Mouse (Mus musculus): ENCODE measurements at regions not wholly inside any gene's neighbourhood (a gene's known extent, or its start where the extent isn't known, plus 50 kb on each side); places are given as distances from the start of the nearest gene placed in this dataset.

DNA sequence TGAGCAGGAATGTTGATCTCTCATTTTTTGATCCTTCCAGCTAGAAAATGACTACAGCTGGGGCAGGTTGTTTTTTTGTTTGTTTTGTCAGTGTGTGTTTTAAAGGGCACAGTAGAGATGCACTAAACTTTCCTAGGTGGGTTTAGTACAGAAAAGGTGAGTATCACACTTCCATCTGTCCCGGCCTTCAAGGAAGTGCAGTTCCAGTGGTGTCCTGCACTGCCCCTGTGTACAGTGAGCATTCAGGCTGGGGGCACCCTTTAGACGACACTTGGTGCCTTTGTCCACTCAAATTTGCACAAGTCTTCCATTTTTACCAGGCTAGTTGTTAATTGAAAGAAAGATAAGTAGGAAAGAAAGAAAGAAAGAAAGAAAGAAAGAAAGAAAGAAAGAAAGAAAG lies 218.8 kb upstream of the Trib2 start:
- Histone ChIP-seq H3K9me3 (ENCODE audit: control insufficient read depth, low read length) (no peaks in the 10 kb centered on the region), H3K27me3 (replicated peaks; ENCODE audit: control insufficient read depth, insufficient read depth, low read length) (no peaks in the 10 kb centered on the region), H3K4me2 (ENCODE audit: low read depth, low read length) (no peak overlapping the region), H3K36me3 (ENCODE audit: control insufficient read depth, insufficient read depth, low read length) (no peaks in the 10 kb centered on the region), H3K4me1 (ENCODE audit: control insufficient read depth, insufficient read depth, low read length) (no peaks in the 10 kb centered on the region), H3K27ac (replicated peaks; ENCODE audit: low read depth, low read length) (no peak overlapping the region), H3K4me3 (ENCODE audit: low read depth, low read length) (no peak overlapping the region), H3K9ac (ENCODE audit: low read depth, low read length) (no peak overlapping the region)
- WGBS, result 46% methylated on average over 2 of the region's 2 CpGs
- DNase-seq (ENCODE audit: low spot score) (no peak), ATAC-seq (ENCODE audit: low read depth) (no peak)

DNA sequence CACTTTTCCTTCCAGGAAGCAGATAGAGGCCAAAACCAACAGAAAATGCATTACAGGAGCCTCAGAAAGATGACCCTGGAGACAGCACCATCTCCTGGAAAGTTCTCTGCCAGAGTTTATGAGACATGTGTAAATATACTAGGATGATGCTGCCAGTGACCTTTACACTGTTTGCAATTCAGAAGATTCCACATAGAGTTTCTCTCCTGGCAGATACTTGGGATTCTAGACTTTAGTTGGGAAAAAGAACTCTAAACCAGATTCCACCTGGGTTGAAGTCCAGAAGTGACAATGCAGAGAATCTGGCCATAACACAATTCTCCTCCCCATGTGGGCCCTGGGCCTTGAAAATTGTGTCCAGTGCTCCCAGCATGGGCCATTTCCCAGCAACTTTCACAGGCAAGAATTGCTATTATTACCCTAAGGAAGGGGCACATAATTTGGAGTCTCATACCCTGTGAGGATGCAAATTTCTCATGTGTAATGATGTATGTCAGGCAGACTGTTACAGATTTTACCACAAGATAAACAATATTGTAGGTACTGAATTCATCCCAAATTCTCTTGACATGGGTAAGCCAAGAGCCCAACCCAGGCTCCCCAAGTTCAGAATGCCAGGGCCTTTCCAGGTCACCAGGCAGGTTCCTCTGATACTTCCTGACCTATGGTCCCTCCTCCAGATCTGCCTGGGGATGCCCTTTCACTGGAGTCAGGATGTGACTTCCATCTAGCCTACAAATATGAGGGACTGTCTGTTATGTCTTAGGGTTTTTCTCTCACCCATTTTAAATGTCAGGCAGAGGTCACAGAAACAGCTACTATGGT lies 218.2 kb upstream of the Trib2 start:
- no peak overlapping the region for H3K9ac ChIP-seq (ENCODE audit: low read depth, low read length)
- ATAC-seq (ENCODE audit: low read depth) (no peak), DNase-seq (ENCODE audit: low spot score) (peak; percentile 18)
- no peaks in the 10 kb centered on the region for H3K9me3 ChIP-seq (ENCODE audit: control insufficient read depth, low read length)
- no peaks in the 10 kb centered on the region for H3K4me1 ChIP-seq (ENCODE audit: control insufficient read depth, insufficient read depth, low read length)
- H3K27me3 ChIP-seq (replicated peaks; ENCODE audit: control insufficient read depth, insufficient read depth, low read length), result no peaks in the 10 kb centered on the region
- no peaks in the 10 kb centered on the region for H3K36me3 ChIP-seq (ENCODE audit: control insufficient read depth, insufficient read depth, low read length)
- no peak overlapping the region for H3K4me2 ChIP-seq (ENCODE audit: low read depth, low read length)
- H3K4me3 ChIP-seq (ENCODE audit: low read depth, low read length), result no peak overlapping the region
- H3K27ac ChIP-seq (replicated peaks; ENCODE audit: low read depth, low read length), result no peak overlapping the region

DNA sequence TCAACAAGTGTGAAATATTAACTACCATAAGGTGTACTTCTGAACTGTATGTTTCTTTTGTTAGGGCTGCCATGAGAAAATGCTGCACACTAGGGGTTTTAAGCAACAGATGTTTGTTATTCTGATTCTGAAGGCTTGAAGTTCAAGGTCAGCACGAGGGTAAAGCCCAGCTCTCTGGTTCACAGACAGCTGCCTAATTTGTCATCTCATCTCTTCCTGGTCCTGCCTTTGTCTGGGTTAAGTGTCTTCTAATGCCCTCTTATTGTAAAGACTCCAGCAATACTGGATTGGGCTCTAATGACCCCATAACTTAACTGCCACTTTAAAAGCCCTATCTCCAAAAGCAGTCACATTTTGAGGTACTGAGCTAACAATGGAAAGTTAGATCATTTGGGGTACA lies 209.9 kb upstream of the Trib2 start:
- H3K36me3 ChIP-seq (ENCODE audit: control insufficient read depth, insufficient read depth, low read length), result no peaks in the 10 kb centered on the region
- no peaks in the 10 kb centered on the region for H3K9me3 ChIP-seq (ENCODE audit: control insufficient read depth, low read length)
- ATAC-seq (ENCODE audit: low read depth) (no peak), DNase-seq (ENCODE audit: low spot score) (no peak)
- H3K4me3 ChIP-seq (ENCODE audit: low read depth, low read length), result no peak overlapping the region
- no peak overlapping the region for H3K9ac ChIP-seq (ENCODE audit: low read depth, low read length)
- no peaks in the 10 kb centered on the region for H3K27me3 ChIP-seq (replicated peaks; ENCODE audit: control insufficient read depth, insufficient read depth, low read length)
- no peak overlapping the region for H3K4me2 ChIP-seq (ENCODE audit: low read depth, low read length)
- H3K4me1 ChIP-seq (ENCODE audit: control insufficient read depth, insufficient read depth, low read length), result no peaks in the 10 kb centered on the region
- no peak overlapping the region for H3K27ac ChIP-seq (replicated peaks; ENCODE audit: low read depth, low read length)
- 9% methylated on average over 1 of the region's 1 CpGs for WGBS

DNA sequence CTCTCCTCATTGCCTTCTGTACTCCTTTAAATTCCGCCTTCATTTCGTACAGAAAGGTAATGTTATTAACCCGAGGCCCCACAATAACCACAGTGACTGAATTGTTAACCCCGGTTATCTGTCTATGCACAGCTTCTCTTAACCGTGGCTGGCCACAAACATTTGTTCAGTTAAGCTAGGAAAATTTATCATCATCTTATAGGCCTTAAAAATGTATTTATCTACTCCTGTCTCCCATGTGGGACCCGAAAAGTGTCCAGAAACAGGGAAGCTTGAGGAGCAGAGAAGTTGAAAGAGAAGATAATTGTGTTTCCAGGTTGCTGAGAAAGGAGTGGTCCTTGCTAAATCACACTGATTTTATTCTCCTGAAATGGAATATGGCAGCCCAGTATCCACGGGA lies 206.6 kb upstream of the Trib2 start:
- Histone ChIP-seq H3K27ac (replicated peaks; ENCODE audit: low read depth, low read length) (no peak overlapping the region), H3K4me3 (ENCODE audit: low read depth, low read length) (no peak overlapping the region), H3K9ac (ENCODE audit: low read depth, low read length) (no peak overlapping the region), H3K4me2 (ENCODE audit: low read depth, low read length) (no peak overlapping the region), H3K4me1 (ENCODE audit: control insufficient read depth, insufficient read depth, low read length) (no peaks in the 10 kb centered on the region), H3K9me3 (ENCODE audit: control insufficient read depth, low read length) (no peaks in the 10 kb centered on the region), H3K27me3 (replicated peaks; ENCODE audit: control insufficient read depth, insufficient read depth, low read length) (no peaks in the 10 kb centered on the region), H3K36me3 (ENCODE audit: control insufficient read depth, insufficient read depth, low read length) (no peaks in the 10 kb centered on the region)
- WGBS, result 78% methylated on average over 7 of the region's 7 CpGs
- ATAC-seq (ENCODE audit: low read depth), result no peak
- DNase-seq (ENCODE audit: low spot score), result no peak

DNA sequence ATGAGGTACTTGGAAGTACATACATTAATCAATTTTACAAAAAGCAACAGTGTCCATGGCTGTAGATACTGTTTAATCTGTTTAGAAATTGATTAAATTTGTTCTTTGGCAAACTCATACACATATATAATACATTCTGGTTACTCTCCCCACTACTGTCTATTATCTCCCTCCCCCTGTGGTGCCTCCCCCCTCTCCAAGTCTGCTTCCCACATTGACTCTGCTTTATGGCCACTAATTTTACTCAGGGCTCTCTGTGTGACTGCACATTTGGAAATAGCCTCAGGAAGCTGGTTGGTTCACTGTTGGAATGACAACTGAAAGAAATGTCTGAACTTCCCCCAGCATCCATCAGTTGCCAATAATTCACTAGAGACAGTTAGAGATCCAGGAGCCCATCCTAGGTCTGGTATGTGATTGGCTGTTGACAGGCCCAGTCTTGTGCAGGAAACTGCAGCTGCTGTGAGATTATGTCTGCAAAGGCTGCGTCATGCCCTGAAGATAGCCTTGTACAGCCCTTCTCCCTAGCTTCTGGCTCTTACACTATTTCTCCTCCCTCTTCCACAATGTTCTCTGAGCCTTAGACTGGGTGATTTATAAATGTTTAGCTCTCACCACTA lies 204.6 kb upstream of the Trib2 start:
- no peaks in the 10 kb centered on the region for H3K4me1 ChIP-seq (ENCODE audit: control insufficient read depth, insufficient read depth, low read length)
- no peak overlapping the region for H3K9ac ChIP-seq (ENCODE audit: low read depth, low read length)
- no peaks in the 10 kb centered on the region for H3K36me3 ChIP-seq (ENCODE audit: control insufficient read depth, insufficient read depth, low read length)
- H3K27ac ChIP-seq (replicated peaks; ENCODE audit: low read depth, low read length), result no peak overlapping the region
- ATAC-seq (ENCODE audit: low read depth) (0 out of 2 replicates have a peak, but pooled peaks have one; percentile 55), DNase-seq (ENCODE audit: low spot score) (peak; percentile 53)
- no peaks in the 10 kb centered on the region for H3K27me3 ChIP-seq (replicated peaks; ENCODE audit: control insufficient read depth, insufficient read depth, low read length)
- no peaks in the 10 kb centered on the region for H3K9me3 ChIP-seq (ENCODE audit: control insufficient read depth, low read length)
- no peak overlapping the region for H3K4me3 ChIP-seq (ENCODE audit: low read depth, low read length)
- WGBS, result 52% methylated on average over 1 of the region's 1 CpGs
- H3K4me2 ChIP-seq (ENCODE audit: low read depth, low read length), result no peak overlapping the region

DNA sequence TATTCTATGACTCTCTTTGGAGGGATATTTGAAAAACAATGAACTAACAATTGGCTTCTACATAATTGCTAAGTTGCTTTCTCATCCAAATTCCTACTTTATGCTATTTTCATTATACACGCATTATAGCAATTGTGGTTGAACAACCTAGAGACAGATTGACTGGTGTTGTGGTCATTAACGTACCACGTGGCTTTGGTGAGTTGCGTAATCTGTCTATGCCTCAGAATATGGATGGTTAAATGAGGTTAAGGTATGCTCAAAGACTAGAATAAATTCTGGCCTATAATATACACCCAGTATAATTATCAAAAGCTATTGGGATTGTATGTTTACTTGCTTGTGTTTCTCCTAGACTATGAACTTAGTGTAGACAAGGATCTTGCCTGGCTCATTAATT lies 201.5 kb upstream of the Trib2 start:
- Histone ChIP-seq H3K36me3 (ENCODE audit: control insufficient read depth, insufficient read depth, low read length) (no peaks in the 10 kb centered on the region), H3K9ac (ENCODE audit: low read depth, low read length) (no peak overlapping the region), H3K4me2 (ENCODE audit: low read depth, low read length) (no peak overlapping the region), H3K9me3 (ENCODE audit: control insufficient read depth, low read length) (no peaks in the 10 kb centered on the region), H3K4me1 (ENCODE audit: control insufficient read depth, insufficient read depth, low read length) (no peaks in the 10 kb centered on the region), H3K27me3 (replicated peaks; ENCODE audit: control insufficient read depth, insufficient read depth, low read length) (no peaks in the 10 kb centered on the region), H3K27ac (replicated peaks; ENCODE audit: low read depth, low read length) (no peak overlapping the region), H3K4me3 (ENCODE audit: low read depth, low read length) (no peak overlapping the region)
- DNase-seq (ENCODE audit: low spot score) (no peak), ATAC-seq (ENCODE audit: low read depth) (no peak)
- 90% methylated on average over 4 of the region's 4 CpGs for WGBS

DNA sequence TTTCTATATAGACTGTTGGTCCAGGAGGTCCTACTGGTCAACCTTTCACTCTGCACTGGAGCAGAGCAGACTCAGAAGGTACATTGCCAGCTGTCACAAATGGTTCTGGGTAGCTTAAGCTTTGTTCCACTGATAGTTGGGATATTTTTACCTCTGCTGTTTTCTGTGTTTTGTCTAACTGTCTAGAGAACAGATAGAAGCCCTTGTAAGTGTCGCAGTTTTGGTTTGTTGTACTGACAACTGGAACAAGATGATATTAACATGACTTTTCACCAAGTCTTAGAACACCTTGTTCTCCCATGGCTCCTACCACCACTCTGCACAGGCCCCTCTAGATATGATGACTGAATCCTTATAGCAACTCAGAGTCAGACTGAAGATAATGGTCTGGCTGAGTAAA lies 199.9 kb upstream of the Trib2 start:
- WGBS, result 89% methylated on average over 1 of the region's 1 CpGs
- ATAC-seq (ENCODE audit: low read depth) (no peak), DNase-seq (ENCODE audit: low spot score) (no peak)
- Histone ChIP-seq H3K27me3 (replicated peaks; ENCODE audit: control insufficient read depth, insufficient read depth, low read length) (no peaks in the 10 kb centered on the region), H3K4me2 (ENCODE audit: low read depth, low read length) (no peak overlapping the region), H3K4me1 (ENCODE audit: control insufficient read depth, insufficient read depth, low read length) (0 out of 2 replicates have a peak, but pooled peaks cover under 1% of the 10 kb centered on the region), H3K9me3 (ENCODE audit: control insufficient read depth, low read length) (no peaks in the 10 kb centered on the region), H3K4me3 (ENCODE audit: low read depth, low read length) (no peak overlapping the region), H3K36me3 (ENCODE audit: control insufficient read depth, insufficient read depth, low read length) (no peaks in the 10 kb centered on the region), H3K9ac (ENCODE audit: low read depth, low read length) (no peak overlapping the region), H3K27ac (replicated peaks; ENCODE audit: low read depth, low read length) (no peak overlapping the region)

DNA sequence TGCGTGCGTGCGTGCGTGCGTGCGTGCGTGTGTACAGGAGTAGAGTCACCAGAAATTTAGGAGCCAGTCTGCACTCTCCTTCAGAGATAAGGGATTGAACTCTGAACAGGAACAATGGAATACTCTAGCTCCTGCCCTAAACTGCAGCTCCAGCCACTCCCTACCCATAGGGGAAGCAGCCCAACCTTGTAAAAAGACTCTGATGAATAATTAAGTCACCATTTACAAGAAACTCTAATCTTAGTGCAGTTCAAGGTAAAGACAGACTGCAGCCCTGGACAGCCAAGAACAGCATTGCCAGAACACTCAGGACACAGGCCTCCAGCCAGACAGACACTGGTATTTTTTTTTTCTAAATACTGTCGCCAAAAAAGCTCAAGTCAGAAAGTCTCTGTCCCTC lies 198.9 kb upstream of the Trib2 start:
- H3K4me2 ChIP-seq (ENCODE audit: low read depth, low read length), result no peak overlapping the region
- no peak overlapping the region for H3K9ac ChIP-seq (ENCODE audit: low read depth, low read length)
- peaks cover 5% of the 10 kb centered on the region; the same call in 1 of the 2 replicates for H3K4me1 ChIP-seq (ENCODE audit: control insufficient read depth, insufficient read depth, low read length)
- 93% methylated on average over 8 of the region's 8 CpGs for WGBS
- H3K36me3 ChIP-seq (ENCODE audit: control insufficient read depth, insufficient read depth, low read length), result no peaks in the 10 kb centered on the region
- no peak overlapping the region for H3K27ac ChIP-seq (replicated peaks; ENCODE audit: low read depth, low read length)
- ATAC-seq (ENCODE audit: low read depth) (no peak), DNase-seq (ENCODE audit: low spot score) (no peak)
- H3K4me3 ChIP-seq (ENCODE audit: low read depth, low read length), result no peak overlapping the region
- H3K27me3 ChIP-seq (replicated peaks; ENCODE audit: control insufficient read depth, insufficient read depth, low read length), result no peaks in the 10 kb centered on the region
- no peaks in the 10 kb centered on the region for H3K9me3 ChIP-seq (ENCODE audit: control insufficient read depth, low read length)

DNA sequence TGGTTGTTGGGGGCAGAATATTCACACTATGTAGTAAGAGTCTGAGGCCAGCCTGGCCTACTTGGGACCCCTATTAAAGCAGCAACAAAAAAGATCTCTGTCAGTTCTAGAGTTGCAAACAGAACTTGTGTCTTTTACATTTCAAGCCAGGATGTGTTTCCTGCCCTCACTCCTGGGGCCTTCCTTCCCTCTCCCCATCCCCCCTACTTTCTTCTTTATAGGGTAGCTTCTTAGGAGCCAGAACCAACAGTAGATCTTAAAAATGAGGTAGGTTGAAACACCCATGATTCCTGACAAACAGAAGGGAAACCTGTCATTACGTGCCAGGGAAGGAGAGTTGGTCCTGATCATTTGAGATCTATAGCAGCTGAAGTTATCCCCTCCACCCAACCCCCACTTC lies 198.0 kb upstream of the Trib2 start:
- WGBS, result 83% methylated on average over 1 of the region's 1 CpGs
- H3K27me3 ChIP-seq (replicated peaks; ENCODE audit: control insufficient read depth, insufficient read depth, low read length), result no peaks in the 10 kb centered on the region
- no peak overlapping the region for H3K9ac ChIP-seq (ENCODE audit: low read depth, low read length)
- ATAC-seq (ENCODE audit: low read depth) (no peak), DNase-seq (ENCODE audit: low spot score) (no peak)
- H3K4me1 ChIP-seq (ENCODE audit: control insufficient read depth, insufficient read depth, low read length), result peaks cover 13% of the 10 kb centered on the region
- no peak overlapping the region for H3K4me3 ChIP-seq (ENCODE audit: low read depth, low read length)
- no peaks in the 10 kb centered on the region for H3K36me3 ChIP-seq (ENCODE audit: control insufficient read depth, insufficient read depth, low read length)
- H3K27ac ChIP-seq (replicated peaks; ENCODE audit: low read depth, low read length), result no peak overlapping the region
- H3K9me3 ChIP-seq (ENCODE audit: control insufficient read depth, low read length), result no peaks in the 10 kb centered on the region
- H3K4me2 ChIP-seq (ENCODE audit: low read depth, low read length), result no peak overlapping the region

All from embryonic facial prominence, embryonic 14.5 days (tissue).